Mouse (Mus musculus) lung, adult 18-20 months (tissue): ENCODE results near the gene Cnst.

Source experiments
- DNase-seq, 2 experiments: peaks; one replicate each; pipeline ENCODE4 v3.0.0; 2022; ENCODE audit warnings: mixed read lengths in 2 of 2

Gene Cnst

DNA sequence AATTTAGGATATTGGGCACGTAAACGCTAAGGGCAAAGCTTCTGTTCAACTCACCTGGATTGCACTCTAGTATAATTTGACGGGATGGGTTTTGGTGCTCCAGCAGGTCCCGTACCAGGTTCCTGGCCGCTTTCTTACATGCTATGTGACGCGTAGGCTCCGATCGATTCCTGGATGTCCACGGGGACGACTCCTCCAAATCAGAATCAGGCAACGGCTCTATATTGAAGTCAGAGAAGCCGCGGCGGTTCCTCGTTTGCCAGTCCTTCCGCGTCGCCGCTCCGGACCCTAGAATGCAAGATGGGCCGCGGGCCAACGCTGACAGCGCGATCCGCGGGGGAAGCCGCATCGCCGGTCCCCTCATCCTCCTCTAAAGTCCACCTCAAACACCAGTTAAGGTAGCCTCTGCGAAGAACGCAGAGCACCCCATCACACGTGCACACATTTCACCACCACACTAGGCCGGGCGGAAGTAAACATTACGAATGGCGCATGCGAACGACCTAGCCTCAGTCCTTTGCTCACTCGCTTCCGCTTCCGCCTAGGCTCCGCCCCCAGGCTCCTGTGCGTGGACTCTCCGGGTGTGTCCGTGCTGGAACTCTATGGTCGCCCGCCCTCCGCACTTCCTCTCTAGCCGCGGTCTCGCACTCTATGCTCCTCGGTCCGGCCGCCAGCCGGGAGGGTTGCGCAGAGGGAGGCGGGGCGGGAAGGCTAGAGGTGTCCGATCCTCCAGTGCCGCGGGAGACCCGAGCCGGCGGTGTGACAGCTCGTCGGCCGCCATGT, at the start of gene Cnst, which contains the start of gene Tfb2m:
Cnst (plus strand) TSS at position 603 of the 783 bp plus-strand sequence.
Tfb2m (minus strand) TSS at position 500 of the 783 bp plus-strand sequence.
- peak; percentile 99 for DNase-seq

DNA sequence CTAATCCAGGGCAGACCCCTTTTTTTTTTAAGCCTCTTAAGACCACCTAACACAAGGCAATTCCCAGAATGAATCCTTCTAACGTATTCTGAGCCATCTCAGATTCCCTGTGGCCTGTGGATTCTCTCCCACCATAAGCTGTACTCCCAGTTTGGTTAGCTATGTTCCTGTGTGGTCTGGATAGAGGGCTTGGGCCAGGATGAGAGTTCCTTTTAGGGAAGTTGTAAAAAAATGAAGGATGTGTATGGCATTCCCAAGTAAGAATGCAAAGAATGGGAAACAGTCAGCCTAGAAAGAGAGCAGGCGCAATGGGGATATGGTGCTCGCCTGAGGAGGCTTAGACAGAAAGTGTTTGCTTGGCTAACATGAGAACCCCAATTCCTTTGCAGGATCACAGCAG, 46.9 kb upstream of the Cnst start:
- no peak for DNase-seq

DNA sequence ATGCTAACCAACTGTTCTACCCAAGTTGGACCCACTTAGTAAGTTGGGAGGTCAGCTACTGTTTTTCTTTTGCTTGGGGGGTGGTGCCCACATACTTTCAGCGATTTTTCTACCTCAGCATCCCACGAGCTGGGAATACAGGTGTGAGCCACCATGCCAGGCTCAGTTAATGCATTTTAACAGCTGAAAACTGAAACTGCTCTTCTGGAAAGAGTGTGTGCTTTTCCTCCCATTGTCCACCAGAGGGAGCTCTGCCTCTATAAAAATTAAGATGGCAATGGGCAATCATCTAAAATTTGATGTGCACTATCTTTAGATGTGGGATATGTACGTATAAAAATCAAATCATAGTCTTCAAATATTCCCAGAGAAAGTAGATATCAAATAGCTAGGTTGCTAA, 43.6 kb upstream of the Cnst start:
- DNase-seq, result no peak

DNA sequence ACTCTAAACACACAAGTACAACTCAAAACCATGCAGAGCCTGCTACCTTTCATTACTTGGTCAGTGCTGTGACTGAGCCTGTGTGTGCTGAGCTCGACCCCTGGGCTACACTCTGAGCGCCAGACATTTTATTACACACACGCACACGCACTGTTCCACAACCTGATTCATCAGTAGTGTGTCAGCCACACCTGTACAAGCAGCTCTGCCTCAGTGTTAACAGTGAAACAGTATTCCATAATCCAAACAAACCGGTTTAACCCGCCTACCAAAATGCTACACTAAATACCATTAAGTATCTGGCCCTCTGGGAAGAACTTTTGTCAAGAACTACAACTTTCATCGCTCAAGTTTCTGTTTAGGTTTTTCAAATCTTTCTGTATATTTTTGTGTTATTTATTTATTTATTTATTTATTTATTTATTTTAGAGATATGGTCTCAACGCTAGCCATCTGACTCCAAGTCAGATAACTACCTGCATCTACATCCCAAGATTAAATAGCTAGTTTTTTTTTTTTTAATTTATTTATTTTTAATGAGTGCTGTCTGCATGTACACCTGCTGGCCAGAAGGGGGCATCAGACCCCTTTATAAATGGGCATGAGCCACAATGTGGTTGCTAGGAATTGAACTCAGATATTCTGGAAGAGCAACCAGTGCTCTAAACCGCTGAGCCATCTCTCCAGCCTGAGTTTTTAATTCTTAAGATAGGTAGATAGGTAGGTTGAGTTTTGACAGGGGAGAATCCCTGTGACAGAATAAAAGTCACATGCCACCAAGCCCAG, 39.4 kb upstream of the Cnst start:
- peak in 1 of 2 experiments; percentile 10 for DNase-seq

DNA sequence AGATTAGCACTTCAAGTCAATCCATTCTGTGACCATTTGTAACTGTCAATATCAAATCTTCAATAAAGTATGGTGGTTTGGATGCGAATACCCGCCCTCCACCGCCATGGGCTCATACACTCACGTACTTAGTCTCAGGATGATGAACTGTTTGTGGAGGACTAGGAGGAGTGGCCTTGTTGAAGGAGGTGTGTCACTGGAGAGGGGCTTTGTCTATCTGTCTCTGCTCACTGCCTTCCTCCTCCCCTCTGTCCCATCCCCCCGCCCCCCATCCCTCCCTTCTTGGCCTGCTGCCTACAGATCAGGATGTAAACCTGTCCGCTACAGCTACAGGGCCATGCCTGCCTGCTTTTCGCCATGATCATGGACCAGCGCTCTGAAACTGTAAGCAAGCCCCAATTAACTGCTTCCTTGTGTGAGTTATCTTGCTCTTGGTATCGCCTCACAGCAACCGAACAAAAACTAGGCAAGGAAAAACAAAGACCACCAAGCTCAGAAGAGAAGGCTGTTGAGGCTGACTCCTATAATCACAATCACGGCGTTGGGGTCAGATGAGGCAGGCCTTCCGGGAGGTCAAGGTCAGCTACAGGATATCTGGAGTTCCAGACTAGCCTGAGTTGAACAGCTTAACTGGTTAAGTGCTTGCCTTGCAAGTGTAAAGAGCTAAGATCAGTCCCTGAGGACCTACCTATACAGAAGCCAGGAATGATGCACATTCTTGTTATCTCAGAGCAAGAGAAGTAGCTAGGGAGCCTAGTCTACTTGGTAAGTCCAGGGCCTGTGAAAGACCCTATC, 35.4 kb upstream of the Cnst start:
- DNase-seq, result no peak

DNA sequence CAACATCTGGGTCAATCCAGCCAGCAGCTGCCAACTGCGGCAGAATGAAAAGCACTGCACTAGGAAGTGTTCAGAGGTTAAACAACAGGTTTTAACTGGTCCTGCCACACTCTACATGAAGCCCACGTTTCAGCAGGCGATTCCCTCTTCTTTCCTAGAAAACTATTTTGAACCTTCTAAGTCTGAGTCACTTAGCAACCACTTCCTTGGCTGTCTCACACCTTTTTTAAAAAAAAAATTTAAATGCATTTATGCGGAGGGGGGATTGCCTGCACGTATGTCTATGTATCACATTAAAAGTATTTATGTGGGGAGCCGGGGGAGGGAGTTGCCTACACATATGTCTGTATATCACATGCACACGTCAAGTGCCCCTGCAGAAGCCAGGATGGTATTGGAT, 34.3 kb upstream of the Cnst start:
- DNase-seq, result no peak

DNA sequence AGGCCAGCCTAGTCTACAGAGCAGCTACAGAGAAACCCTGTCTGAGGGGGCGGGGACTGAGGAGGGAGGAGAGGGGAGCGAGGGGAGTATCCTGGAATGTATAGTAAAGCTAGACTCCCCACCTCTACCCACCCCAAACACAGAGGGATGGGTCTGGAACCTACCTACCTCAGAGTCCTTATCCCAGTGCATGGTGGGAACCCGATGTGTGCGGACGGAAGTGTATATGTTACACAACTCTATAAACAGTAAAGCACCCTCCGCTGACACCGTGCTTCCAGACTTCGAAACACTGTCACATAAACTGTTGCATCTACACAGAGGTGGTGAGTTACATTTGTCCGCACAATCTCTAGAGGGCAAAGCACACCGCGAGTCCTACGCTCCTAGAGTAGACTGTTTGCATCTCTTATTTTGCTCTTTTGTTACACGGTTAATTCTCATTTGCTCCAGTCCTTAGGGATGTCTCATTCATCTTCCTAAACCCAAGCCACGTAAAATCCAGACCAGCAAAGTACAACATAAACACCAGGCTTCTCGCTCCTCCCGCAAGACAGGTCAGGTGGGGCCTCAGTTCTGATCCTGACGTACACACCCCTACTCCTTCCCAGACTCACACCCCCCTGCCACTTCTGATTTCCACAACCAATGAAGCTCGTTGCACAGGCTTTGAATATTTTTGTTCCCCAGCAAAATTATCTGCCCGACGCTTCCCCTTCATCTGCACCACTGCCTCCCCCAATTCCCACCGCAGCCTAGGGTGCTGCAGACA, 29.0 kb upstream of the Cnst start:
- peak; percentile 19 to 32 for DNase-seq

DNA sequence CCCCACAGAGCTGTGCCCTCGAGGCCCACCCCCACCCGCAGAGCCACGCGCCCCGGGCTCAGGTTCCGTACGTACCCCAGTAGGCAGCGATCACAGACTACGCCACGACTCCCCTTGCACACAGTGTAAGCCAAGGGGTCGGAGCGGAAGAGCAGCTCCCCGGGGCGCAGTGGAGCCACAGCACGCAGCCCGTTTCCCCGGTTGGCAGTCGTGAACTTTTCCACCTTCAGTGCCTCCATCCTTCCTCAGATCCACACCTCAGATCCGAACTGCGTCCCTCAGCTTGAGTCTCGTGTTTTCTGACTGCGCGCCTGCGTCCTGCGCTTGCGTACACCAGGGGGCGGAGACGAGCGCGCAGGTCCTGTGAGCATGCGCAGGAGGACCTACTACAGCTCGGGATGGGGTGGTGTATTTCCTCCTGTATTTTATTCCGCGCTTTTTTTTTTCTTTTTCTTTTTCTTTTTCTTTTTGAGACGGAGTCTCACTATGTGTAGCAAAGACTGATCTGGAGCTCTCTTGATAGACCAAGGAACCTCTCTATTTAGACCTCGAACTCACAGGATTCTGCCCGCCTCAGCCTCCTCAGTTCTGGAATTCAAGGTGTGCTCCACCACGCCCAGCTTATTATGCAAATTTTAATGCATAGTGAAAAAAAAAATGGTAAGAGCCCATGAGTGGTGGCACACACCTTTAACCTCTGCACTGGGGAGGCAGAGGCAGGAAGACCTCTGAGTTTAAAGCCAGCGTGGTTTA, 28.3 kb upstream of the Cnst start, which contains the start of gene Smyd3:
Smyd3 (minus strand) TSS at position 329 of the 753 bp plus-strand sequence.
- peak; percentile 82 to 86 for DNase-seq

DNA sequence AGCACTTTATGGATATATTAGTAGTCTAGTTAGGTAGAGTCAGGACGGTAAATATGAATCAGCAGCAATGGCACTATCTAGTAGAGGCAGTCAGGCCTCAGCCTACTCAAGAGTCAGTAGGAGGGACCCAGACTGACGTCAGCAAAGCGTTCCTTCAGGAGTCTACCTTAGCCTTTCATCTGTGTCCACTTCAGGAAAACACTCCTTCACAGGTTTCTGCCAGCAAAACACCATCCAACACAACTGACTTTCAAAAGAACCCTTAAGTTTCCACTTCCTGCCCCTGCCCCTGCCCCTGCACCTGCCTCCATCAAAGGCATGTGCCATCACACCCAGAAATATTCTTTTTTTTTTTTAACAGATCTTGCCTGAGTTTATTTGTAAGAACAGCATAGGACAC, 26.3 kb upstream of the Cnst start:
- DNase-seq, result no peak

DNA sequence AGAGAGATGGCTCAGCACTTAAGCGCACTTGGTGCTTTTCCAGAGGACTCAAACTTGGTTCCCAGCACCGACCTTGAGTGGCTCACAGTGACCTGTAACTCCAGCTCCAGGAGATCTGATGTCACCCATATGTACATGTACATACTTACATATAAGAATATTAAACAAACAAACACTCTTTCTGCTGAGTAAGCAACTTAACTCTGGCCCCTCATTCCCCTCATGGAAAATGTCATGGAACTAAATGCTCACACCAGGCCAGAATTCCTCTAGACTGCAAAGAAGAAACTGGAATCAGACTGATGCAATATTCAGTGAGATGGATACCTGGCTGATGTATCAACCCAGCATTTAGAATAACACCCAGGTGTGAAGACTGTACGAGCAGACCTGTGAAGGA, 7.1 kb upstream of the Cnst start:
- DNase-seq, result no peak

DNA sequence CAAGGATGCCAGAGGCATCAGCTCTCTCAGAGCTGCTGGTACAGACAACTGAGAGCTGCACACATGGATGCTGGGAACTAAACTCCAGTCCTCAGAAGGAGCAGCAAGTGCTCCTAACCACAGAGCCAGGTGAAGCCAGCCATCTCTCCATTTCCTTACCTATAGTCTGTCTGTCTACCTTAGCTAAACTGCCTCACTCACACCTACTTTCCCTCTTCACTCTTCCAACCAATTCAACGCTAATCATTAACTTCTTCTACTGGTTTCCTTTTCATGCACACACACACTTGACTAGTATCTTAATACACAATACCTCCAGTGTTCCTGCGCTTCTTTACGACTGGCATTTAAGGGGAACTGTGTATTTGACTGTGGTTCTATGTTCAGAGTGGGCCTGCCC, 6.3 kb upstream of the Cnst start:
- DNase-seq, result no peak

DNA sequence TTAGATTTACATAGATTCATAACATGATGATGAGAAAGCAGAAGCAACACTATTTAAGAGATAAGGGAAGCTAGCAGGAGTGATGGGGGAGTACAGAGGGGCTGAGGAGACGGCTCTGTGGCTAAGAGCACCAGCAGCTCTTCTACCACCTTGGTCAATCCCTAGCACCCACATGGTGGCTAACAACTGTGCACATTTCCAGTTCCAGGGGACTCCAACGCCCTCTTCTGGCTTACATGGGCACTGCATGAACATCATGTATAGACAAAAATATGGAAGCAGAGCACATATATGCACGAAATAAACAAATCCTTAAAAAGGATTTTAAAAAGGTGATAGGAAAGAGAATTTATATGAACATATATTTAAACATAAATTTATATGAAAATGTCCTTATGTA, 4.7 kb upstream of the Cnst start:
- DNase-seq, result no peak

DNA sequence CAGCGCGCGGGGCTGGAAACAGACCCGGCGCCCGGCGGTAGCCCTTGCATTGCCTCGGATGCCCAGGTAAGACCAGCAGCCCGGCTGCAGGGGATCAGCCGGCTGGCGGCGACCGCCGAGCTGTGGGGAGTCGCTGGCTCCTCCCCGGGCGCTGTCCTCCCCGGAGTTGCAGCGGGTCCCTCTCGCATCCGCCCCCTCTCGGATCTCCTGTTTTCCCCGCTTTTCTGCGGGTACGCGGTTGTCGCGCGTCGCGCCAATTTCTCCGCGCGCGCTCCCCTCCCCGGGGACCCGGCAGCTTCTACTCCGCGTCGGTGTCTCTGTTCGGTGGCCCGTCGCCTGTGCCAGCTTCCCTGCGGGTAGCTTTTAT, 364 bp downstream of the Cnst start:
- DNase-seq, result no peak

DNA sequence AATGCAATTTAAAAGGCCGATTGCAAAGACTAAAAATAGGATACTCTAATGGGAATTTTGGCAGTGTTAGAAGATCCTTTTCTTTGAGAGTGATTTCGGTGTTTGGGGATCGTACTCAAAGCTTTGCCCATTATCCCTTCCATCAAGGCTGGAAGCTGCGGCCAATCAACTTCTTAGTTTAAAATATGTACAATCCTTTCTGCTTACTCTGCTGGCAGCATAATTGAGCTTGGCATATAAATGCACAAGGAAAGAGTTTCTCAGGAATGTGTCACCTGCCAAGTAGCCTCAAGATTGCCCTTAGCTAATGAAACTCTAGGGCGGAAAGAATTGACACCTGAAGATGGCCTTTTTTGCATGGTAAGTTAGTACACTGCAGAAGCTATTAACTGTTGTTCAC, 1.0 kb downstream of the Cnst start:
- no peak for DNase-seq

DNA sequence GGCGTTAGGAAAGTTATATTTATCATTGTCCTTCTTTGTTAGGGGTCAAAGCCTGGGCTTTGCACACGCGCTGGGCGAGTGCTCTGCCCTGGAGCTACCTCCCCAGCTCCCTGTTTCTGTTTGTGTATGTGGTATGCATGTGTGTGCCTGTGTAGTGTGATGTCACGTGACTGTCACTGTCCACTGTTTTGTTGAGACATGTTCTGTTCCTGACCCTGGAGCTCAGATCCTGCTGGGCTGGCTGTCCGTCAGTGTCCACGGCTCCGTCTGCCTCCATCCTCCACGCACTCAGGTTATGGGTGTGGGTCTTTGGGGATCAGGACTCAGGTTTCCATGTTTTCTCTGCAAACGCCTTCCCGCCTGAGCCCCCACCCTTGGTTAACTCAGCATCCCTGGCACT, 2.0 kb downstream of the Cnst start:
- no peak for DNase-seq

DNA sequence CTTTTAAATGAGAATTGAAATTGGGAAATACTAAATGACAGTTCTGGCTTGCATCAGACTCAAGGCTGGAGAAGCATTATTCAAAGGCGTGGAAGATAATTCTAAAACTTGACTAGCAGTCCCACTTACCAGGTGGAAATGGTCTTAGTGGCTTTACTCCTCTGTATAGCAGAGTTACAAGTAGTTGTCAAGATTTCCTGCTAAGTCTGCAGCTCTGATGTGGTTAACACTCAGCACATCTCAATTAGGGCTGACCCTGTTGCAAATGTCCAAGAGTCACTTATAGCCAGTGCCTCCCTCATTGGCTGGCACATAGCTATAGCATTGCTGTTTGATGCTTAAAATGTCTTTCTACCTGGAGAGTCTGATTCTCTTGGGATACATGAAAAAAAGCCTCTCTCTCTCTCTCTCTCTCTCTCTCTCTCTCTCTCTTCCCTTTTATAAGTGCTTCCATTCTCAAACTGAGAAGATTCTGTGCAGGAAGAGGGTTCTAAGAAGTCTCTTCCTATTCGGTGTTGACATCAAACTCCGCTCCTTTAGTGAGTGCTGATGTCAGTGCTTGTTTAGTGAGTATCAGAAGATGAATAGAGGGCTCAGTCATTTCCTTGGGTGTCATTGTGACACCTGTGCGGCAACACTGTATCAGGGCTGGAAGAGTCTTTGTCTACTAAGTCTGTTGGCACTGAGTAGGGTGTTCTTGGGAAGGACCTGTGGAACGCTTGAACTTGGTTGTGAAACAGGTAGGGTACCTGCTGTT, 3.0 kb downstream of the Cnst start:
- DNase-seq, result no peak

DNA sequence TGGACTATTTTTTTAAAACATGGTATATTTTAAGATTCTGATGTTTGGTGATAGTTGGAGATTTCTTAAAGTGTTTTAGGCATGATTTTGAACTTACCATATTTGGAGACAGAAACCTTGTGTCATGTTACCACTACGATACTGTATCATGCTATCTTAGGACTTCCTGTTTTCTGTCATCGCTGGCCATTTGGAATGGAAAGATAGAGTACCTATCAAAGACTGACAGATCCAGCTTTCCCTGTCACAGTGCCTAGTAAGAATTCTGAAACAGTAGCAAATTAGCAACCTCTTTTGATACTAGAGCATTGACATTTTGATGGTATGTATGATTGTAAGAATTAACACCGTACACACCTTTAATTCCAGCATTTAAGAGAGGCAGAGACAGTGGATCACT, 5.2 kb downstream of the Cnst start:
- DNase-seq, result no peak

DNA sequence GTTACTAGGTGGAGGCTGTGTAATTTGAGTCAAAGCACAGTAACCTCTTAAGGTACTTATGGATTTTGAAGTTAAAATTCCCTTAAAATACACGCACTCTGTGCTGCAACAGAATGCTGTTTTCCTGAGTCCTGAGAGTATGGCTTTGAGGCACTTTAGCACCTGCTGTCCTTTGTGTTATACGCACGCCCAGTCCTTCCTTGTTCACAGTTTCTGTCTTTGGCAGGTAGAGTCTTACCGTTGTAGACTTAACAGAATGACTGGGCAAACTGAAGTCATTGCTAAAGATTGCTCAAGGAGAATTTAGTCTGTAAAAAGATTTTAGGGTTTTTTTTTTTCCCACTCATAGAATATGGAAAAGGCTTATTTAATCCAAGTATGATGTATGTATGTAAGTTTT, 5.8 kb downstream of the Cnst start:
- DNase-seq, result no peak

DNA sequence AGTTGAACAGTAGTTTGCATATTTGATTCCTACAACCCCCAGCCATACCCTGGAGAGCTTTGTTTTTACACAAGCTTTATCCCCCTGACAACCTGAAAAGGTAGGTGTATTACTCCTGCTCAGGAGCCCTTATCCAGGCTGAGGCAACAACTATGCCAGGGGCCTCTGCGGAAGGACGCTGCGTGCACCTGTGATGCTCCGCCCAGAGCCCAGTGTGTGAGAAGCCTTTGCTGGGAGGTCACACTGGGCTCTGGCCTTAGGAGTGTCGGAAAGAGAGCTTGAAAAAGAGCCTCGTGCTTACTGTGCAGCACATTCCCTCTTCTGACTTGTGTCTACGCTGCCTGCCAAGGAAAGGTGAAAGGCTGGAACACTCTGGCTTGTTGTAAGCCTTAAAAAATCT, 6.6 kb downstream of the Cnst start:
- DNase-seq, result peak; percentile 54 to 73

DNA sequence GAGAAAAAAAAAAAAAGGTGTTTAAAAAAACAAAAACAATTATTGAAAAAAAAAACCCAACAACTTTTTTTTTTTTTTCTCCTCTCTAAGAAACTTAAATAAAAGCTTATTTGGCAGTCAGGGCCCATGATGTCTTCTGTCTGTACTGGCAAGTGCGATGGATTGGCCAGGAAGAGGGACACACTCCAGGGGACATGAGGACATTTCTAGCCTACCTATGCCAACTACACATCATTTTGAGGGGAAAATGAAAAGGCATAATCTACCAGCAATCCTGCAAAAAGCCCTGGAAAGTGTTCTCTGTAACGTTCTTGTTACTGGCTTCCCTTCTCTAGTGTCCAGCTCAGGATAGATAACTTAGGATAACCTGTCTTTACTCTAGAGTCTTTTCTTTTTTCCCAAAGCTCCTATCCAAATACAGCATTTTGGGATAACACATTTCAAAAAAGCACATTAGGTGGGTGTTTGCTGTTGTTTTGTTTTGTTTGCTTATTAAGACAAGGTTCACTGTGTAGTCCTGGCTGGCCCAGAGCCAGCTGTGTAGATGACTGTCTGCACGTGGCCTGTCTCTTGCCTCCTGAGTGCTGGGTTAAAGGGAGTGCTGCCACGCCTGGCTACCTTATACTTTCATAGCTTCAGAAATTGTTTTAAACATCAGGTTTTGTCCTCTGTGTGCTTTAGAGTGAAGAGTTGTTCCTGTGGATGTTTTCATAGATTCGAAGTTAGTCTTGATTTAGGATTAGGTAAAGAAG, 7.2 kb downstream of the Cnst start:
- no peak for DNase-seq
